8 mouse cellular contexts compared by ENCODE assay signal in genomic region chr11:3331756-3332642, GRCm38 (mm10). TPM values are rescaled to one million over a fixed set of nuclear protein-coding genes. Genes with fewer than 3 reads are reported as not detected.
A peak's percentile ranks its signal among the peaks of the same experiment; 100 is the strongest.
DNase-seq lines count a peak whose midpoint lies in the region; ATAC-seq lines count a peak whose summit lies in the region.

No protein-coding gene starts in this region.

- peaks cover 33% of the 10 kb centered on the region for H3K4me1 ChIP-seq in hindbrain, embryonic 12.5 days

- peak overlapping the region; percentile 52 for H3K4me3 ChIP-seq in hindbrain, embryonic 12.5 days

- peak overlapping the region; percentile 99 for H3K4me2 ChIP-seq in hindbrain, embryonic 12.5 days (replicated peaks)

- no peaks in the 10 kb centered on the region for H3K36me3 ChIP-seq in hindbrain, embryonic 12.5 days

- under 1% methylated on average over 68 of the region's 75 CpGs for WGBS in hindbrain, embryonic 12.5 days

- peak; percentile 96 for ATAC-seq in hindbrain, embryonic 12.5 days (ENCODE audit: low FRiP score)

- peak; percentile 99 for DNase-seq in NIH3T3 (ENCODE audit: low read depth)
- DNase-seq in cerebellum, postnatal 10 days: peak; percentile 96 to 97
- DNase-seq in frontal cortex, postnatal 10 days (ENCODE audit: low spot score in 2 of 2): peak; percentile 90
- DNase-seq in layer of hippocampus, postnatal 14 days (ENCODE audit: low spot score in 2 of 2): peak; percentile 88 to 95
- peak; percentile 96 for DNase-seq in lung, postnatal 10 days
- peak; percentile 88 for DNase-seq in ovary, postnatal 36 days (ENCODE audit: low spot score)
- peak; percentile 97 for DNase-seq in thymus, postnatal 14 days

- H3K27ac ChIP-seq in hindbrain, embryonic 12.5 days: peak overlapping the region; percentile 24

- peaks cover 5% of the 10 kb centered on the region; the same call in 1 of the 2 replicates for H3K27me3 ChIP-seq in hindbrain, embryonic 12.5 days

- peak overlapping the region; percentile 67 for H3K9ac ChIP-seq in hindbrain, embryonic 12.5 days

- no peaks in the 10 kb centered on the region for H3K9me3 ChIP-seq in hindbrain, embryonic 12.5 days (replicated peaks)

RNA-seq across cellular contexts. Expression of gene Pik3ip1, which starts 1.8 kb away (rescaled TPM):
- 19.9 and 22.0 TPM in 2 replicates for polyA plus RNA-seq in hindbrain, embryonic 12.5 days (2016; fragmentation: Nextera tagmentation; extraction: Ambion mirVana)
- total RNA-seq in layer of hippocampus, postnatal 14 days (2021): 10 to 100 TPM; 29.5 to 35.1 TPM

RNA-seq across cellular contexts. Expression of gene Patz1, which starts 43.3 kb away (rescaled TPM):
- 115 and 119 TPM in 2 replicates for polyA plus RNA-seq in hindbrain, embryonic 12.5 days (2016; fragmentation: Nextera tagmentation; extraction: Ambion mirVana)
- total RNA-seq in layer of hippocampus, postnatal 14 days (2021): 10 to 100 TPM; 50.3 to 50.4 TPM

Comparison
In these comparisons a context has a peak if more than half of its experiments do, and no peak if none do; other contexts are left out.
1. Peak in every context shown above with its lines: DNase-seq, ATAC-seq, H3K4me3 ChIP-seq and H3K27ac ChIP-seq.